Comparison of ENCODE assay signal across 8 mouse cellular contexts in the genomic region with DNA sequence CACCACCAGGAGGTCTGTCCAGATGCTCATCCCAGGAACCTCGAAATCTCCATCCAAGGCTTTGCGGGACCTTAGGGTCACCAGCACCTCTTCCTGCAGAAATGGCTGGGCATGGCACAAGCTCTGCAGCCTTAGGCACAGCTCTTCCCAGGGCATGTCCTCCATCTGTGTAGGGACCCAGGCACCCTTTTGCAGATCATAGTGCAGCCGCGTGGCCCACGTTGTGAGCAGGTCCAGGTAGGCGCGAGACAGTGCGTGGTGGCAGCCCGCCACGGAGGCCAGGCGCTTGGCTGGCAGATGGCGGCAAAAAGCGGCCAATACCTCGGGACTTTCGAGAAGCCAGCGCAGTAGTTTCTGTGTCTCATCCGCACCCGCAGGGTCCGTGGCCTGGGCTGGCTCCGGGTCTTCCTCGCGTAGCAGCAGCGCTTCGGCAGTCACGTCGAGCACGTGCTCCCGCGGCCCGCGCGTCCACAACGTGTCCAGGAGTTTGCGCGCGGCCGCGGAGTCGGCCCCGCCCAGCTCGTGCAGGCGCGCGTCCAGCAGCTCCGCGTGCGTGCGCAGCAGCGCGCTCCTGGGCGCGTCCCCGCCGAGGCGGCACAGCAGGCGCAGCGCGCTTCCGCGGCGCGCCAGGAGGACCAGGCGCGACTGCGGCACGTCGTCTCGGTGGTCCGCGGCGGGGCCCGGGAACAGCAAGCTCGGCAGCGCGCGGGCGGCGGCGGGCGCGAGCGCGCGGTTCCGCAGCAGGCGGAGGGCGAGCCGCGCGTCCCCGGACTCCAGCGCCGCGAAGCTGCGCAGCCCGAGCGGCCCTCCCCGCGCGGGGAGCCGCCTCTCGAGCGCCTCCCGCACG. TPM values are rescaled to one million over a fixed set of nuclear protein-coding genes. Genes with fewer than 3 reads are reported as not detected.
A peak's percentile ranks its signal among the peaks of the same experiment; 100 is the strongest.
DNase-seq lines count a peak whose midpoint lies in the region; ATAC-seq and TF ChIP-seq lines count a peak whose summit lies in the region.

A gene (plus strand): TSS at position 766 of the 847 bp plus-strand sequence.

- no peaks in the 10 kb centered on the region for H3K27me3 ChIP-seq in CH12.LX (replicated peaks)
- no peaks in the 10 kb centered on the region for H3K27me3 ChIP-seq in forebrain, embryonic 10.5 days (ENCODE audit: poor library complexity, severe bottlenecking)
- no peaks in the 10 kb centered on the region for H3K27me3 ChIP-seq in heart, embryonic 14.5 days (ENCODE audit: control insufficient read depth, insufficient read depth, low read length)
- no peaks in the 10 kb centered on the region for H3K27me3 ChIP-seq in liver, embryonic 12.5 days (replicated peaks)
- H3K27me3 ChIP-seq in splenic B cell, adult 2 months (ENCODE audit: control insufficient read depth, insufficient read depth, low read length, poor library complexity, severe bottlenecking), result no peaks in the 10 kb centered on the region; the same call in 1 of the 2 replicates

- peaks cover 3 to 4% of the 10 kb centered on the region in 2 experiments; a peak in 2 of 4 replicates for H3K4me1 ChIP-seq in CH12.LX (ENCODE audit: control insufficient read depth in 1 of 2, insufficient read depth in 2 of 2)
- H3K4me1 ChIP-seq in forebrain, embryonic 10.5 days, result peaks cover 20% of the 10 kb centered on the region
- H3K4me1 ChIP-seq in heart, embryonic 14.5 days (ENCODE audit: control insufficient read depth in 2 of 2, insufficient read depth in 2 of 2, low read length in 2 of 2), result peaks cover 5 to 12% of the 10 kb centered on the region in 2 experiments
- peaks cover 45% of the 10 kb centered on the region for H3K4me1 ChIP-seq in liver, embryonic 12.5 days

- H3K36me3 ChIP-seq in CH12.LX (replicated peaks in 1 of 2; ENCODE audit: control insufficient read depth in 1 of 2, insufficient read depth in 1 of 2, low read length in 1 of 2), result peaks cover 0 to 3% of the 10 kb centered on the region in 2 experiments
- peaks cover 57% of the 10 kb centered on the region for H3K36me3 ChIP-seq in forebrain, embryonic 10.5 days (replicated peaks)
- peaks cover 23% of the 10 kb centered on the region for H3K36me3 ChIP-seq in heart, embryonic 14.5 days (ENCODE audit: control insufficient read depth, insufficient read depth, low read length)
- peaks cover 33% of the 10 kb centered on the region for H3K36me3 ChIP-seq in liver, embryonic 12.5 days
- no peaks in the 10 kb centered on the region for H3K36me3 ChIP-seq in splenic B cell, adult 2 months (ENCODE audit: control insufficient read depth, insufficient read depth, low read length, poor library complexity, severe bottlenecking)

- DNase-seq in CH12.LX (ENCODE audit: extremely low read depth), result no peak
- DNase-seq in c-Kit-positive CD71-negative TER-119-negative erythroid progenitor cells, embryonic 14.5 days (ENCODE audit: low read depth), result peak; percentile 44
- DNase-seq in forebrain, embryonic 10.5 days (ENCODE audit: extremely low spot score, low spot score), result peak; percentile 76
- DNase-seq in kidney, postnatal 14 days, result peak; percentile 94
- peak; percentile 90 for DNase-seq in naive thymus-derived CD4-positive, alpha-beta T cell, adult 2 months (ENCODE audit: low read depth)
- DNase-seq in splenic B cell, adult 2 months (ENCODE audit: low read depth, low spot score), result peak; percentile 77

- H3K9ac ChIP-seq in CH12.LX (ENCODE audit: insufficient read depth, low read depth), result peak within 1 kb of the TSS; percentile 53; the same call in 1 of the 2 replicates
- H3K9ac ChIP-seq in heart, embryonic 14.5 days (ENCODE audit: low read length), result peak within 1 kb of the TSS; percentile 89
- peak within 1 kb of the TSS; percentile 85 for H3K9ac ChIP-seq in liver, embryonic 12.5 days

- dilution Hi-C loops in CH12.LX (cut with MboI; ENCODE audit: extremely low pct_ligation_motif_present, extremely low pct_unique_long_range_greater_than_20kb, low sequenced_read_pairs), result no loop called here

- no peak for TF ChIP-seq EP300 in CH12.LX (IDR thresholded peaks at IDR 0.05; ENCODE audit: low read length)

- H3K9me3 ChIP-seq in CH12.LX (replicated peaks; ENCODE audit: low read length), result peaks cover 11% of the 10 kb centered on the region
- H3K9me3 ChIP-seq in forebrain, embryonic 10.5 days, result peaks cover 2% of the 10 kb centered on the region; the same call in 1 of the 2 replicates
- H3K9me3 ChIP-seq in heart, embryonic 14.5 days (ENCODE audit: control insufficient read depth, low read length), result no peaks in the 10 kb centered on the region
- no peaks in the 10 kb centered on the region for H3K9me3 ChIP-seq in liver, embryonic 12.5 days (replicated peaks)

- TF ChIP-seq CTCF in CH12.LX (conservative IDR thresholded peaks at IDR 0.05 in 1 of 2, IDR thresholded peaks at IDR 0.05 in 1 of 2; ENCODE audit: low read depth in 2 of 2, low read length in 2 of 2), result no peak

- peak within 1 kb of the TSS; percentile 52 for H3K4me2 ChIP-seq in CH12.LX (ENCODE audit: insufficient read depth, low read depth, poor library complexity, severe bottlenecking)
- peak within 1 kb of the TSS; percentile 72 for H3K4me2 ChIP-seq in heart, embryonic 14.5 days (ENCODE audit: low read length)
- peak within 1 kb of the TSS; percentile 92 for H3K4me2 ChIP-seq in liver, embryonic 12.5 days

- in situ Hi-C loops in CH12.LX (cut with MboI; ENCODE audit: low pct_ligation_motif_present, low pct_unique_long_range_greater_than_20kb, low sequenced_read_pairs), result no loop called here

- 9% methylated on average over 100 of the region's 105 CpGs for WGBS in forebrain, embryonic 10.5 days
- 8% methylated on average over 94 of the region's 105 CpGs for WGBS in heart, embryonic 14.5 days
- 9% methylated on average over 68 of the region's 105 CpGs for WGBS in liver, embryonic 12.5 days (ENCODE audit: insufficient replicate concordance)

- TF ChIP-seq POLR2A in CH12.LX (IDR thresholded peaks at IDR 0.05; ENCODE audit: low read depth, low read length), result no peak

- H3K79me2 ChIP-seq in CH12.LX (replicated peaks; ENCODE audit: control insufficient read depth, extremely low read depth, insufficient read depth, poor library complexity, severe bottlenecking), result no peaks in the 10 kb centered on the region

- peak within 1 kb of the TSS; percentile 71 for H3K27ac ChIP-seq in CH12.LX (ENCODE audit: insufficient read depth, low read depth)
- peak within 1 kb of the TSS; percentile 98 for H3K27ac ChIP-seq in forebrain, embryonic 10.5 days
- H3K27ac ChIP-seq in heart, embryonic 14.5 days (replicated peaks in 1 of 2; ENCODE audit: control insufficient read depth in 1 of 2, insufficient read depth in 1 of 2, low read depth in 2 of 2, low read length in 2 of 2), result peak within 1 kb of the TSS; percentile 98
- peak within 1 kb of the TSS; percentile 93 for H3K27ac ChIP-seq in liver, embryonic 12.5 days

- peak; percentile 80 for ATAC-seq in heart, embryonic 14.5 days (ENCODE audit: insufficient number of reproducible peaks, insufficient read depth, low FRiP score, low read depth)
- ATAC-seq in liver, embryonic 12.5 days, result peak; percentile 83

- no peak for TF ChIP-seq RAD21 in CH12.LX (IDR thresholded peaks at IDR 0.05; ENCODE audit: low read depth, low read length)

- H3K4me3 ChIP-seq in CH12.LX (replicated peaks in 1 of 3; ENCODE audit: low read depth in 2 of 3, low read length in 2 of 3, poor library complexity in 1 of 3), result peak within 1 kb of the TSS; percentile 50 to 80 (median 61)
- peak within 1 kb of the TSS; percentile 72 for H3K4me3 ChIP-seq in forebrain, embryonic 10.5 days
- H3K4me3 ChIP-seq in heart, embryonic 14.5 days (ENCODE audit: control insufficient read depth in 1 of 2, insufficient read depth in 1 of 2, low read depth in 1 of 2, low read length in 2 of 2), result peak within 1 kb of the TSS; percentile 63 to 96
- peak within 1 kb of the TSS; percentile 84 for H3K4me3 ChIP-seq in liver, embryonic 12.5 days

TF ChIP-seq in CH12.LX, 34 proteins besides CTCF, POLR2A, EP300 and RAD21:
- TF ChIP-seq NRF1 (IDR thresholded peaks at IDR 0.05; ENCODE audit: low read depth, low read length) (peak; percentile 48), BHLHE40 (IDR thresholded peaks at IDR 0.05; ENCODE audit: low read depth, low read length) (peak; percentile 52; the same call in 1 of the 2 replicates), MAX (IDR thresholded peaks at IDR 0.05; ENCODE audit: low read length) (peak; percentile 69; the same call in 1 of the 2 replicates), HCFC1 (IDR thresholded peaks at IDR 0.05; ENCODE audit: low read depth, low read length) (no peak)

RNA-seq across cellular contexts. Expression of the gene that starts here (rescaled TPM):
- 1.7 and 3.3 TPM in 2 replicates for total RNA-seq in CH12.LX (2012; rRNA removed)
- 4.3 and 5.1 TPM in 2 replicates for total RNA-seq in CH12.LX (2014; rRNA removed)
- 2.7 and 3.2 TPM in 2 replicates for polyA plus RNA-seq in CH12.LX (2012; ENCODE audit: insufficient read length, low read depth)
- polyA plus RNA-seq in forebrain, embryonic 10.5 days (2016; fragmentation: Nextera tagmentation; extraction: Ambion mirVana), result 25.1 and 27.6 TPM in 2 replicates
- polyA plus RNA-seq in heart, embryonic 14.5 days (2014; fragmentation: Nextera tagmentation; extraction: Ambion mirVana), result 7.8 and 9.8 TPM in 2 replicates
- 7.1 and 9.0 TPM in 2 replicates for polyA plus RNA-seq in liver, embryonic 12.5 days (2016; fragmentation: Nextera tagmentation; extraction: Ambion mirVana)
